In the genomic region with DNA sequence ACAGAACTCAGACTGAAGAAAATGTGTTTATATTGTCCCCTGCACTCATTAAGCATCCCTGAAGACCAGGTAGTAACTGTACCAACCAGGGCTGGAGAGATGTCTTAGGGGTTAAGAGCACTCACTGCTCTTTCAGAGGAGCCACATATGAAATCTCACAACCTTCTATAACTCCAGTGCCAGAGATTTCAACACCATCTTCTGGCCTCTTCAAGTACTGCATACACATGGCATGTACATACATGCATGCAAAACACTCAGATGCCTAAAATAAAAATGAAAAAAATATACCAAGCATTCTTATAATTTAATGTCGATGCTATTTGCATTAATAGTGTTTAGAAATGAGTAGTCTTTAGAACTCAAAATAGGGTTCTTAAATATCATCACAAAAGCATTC, we compare ENCODE assay signal across 29 mouse cellular contexts.
A peak's percentile ranks its signal among the peaks of the same experiment; 100 is the strongest.
DNase-seq lines count a peak whose midpoint lies in the region; ATAC-seq and TF ChIP-seq lines count a peak whose summit lies in the region.
"Had no signal": no experiment of that assay in that cellular context is flagged by ENCODE, and none has a peak within 500 bp of the region (broad histone marks: within the 10 kb centered on the region; RNA-seq: fewer than 3 reads in every experiment).

No protein-coding gene starts in this region.

- dilution Hi-C loops in CH12.LX (cut with MboI; ENCODE audit: extremely low pct_ligation_motif_present, extremely low pct_unique_long_range_greater_than_20kb, low sequenced_read_pairs): no loop called here

- no peaks in the 10 kb centered on the region for H3K79me2 ChIP-seq in CH12.LX (replicated peaks; ENCODE audit: control insufficient read depth, extremely low read depth, insufficient read depth, poor library complexity, severe bottlenecking)

- H3K4me1 ChIP-seq in midbrain, postnatal 0 days (ENCODE audit: insufficient read depth, low read length): no peaks in the 10 kb centered on the region
- peaks cover 5% of the 10 kb centered on the region; the same call in 1 of the 2 replicates for H3K4me1 ChIP-seq in midbrain, embryonic 10.5 days
- no peaks in the 10 kb centered on the region for H3K4me1 ChIP-seq in CH12.LX (ENCODE audit: control insufficient read depth in 1 of 2, insufficient read depth in 2 of 2)
- H3K4me1 ChIP-seq: embryonic facial prominence, embryonic 13.5 days; heart, embryonic 12.5 days; heart, embryonic 15.5 days; hindbrain, embryonic 10.5 days had no signal

- in situ Hi-C loops in CH12.LX (cut with MboI; ENCODE audit: low pct_ligation_motif_present, low pct_unique_long_range_greater_than_20kb, low sequenced_read_pairs): no loop called here

- no peak overlapping the region for H3K4me2 ChIP-seq in midbrain, postnatal 0 days (ENCODE audit: low read depth, low read length, poor library complexity, severe bottlenecking)
- no peak overlapping the region for H3K4me2 ChIP-seq in CH12.LX (ENCODE audit: insufficient read depth, low read depth, poor library complexity, severe bottlenecking)
- H3K4me2 ChIP-seq: embryonic facial prominence, embryonic 13.5 days; forebrain, embryonic 12.5 days; forebrain, embryonic 15.5 days; heart, embryonic 12.5 days; heart, embryonic 15.5 days; hindbrain, embryonic 14.5 days had no signal

- DNase-seq in cerebellum, postnatal 10 days: peak; percentile 17 to 22
- no peak for DNase-seq in cerebellum, adult 8-10 months
- no peak for DNase-seq in layer of hippocampus, adult 2 months (ENCODE audit: low spot score in 2 of 2)
- no peak for DNase-seq in layer of hippocampus, postnatal 14 days (ENCODE audit: low spot score in 2 of 2)
- no peak for DNase-seq in midbrain, postnatal 0 days (ENCODE audit: low spot score)
- no peak for DNase-seq in midbrain, embryonic 10.5 days (ENCODE audit: low spot score)
- DNase-seq in CH12.LX (ENCODE audit: extremely low read depth): peak; percentile 34
- no peak for DNase-seq in left cerebral cortex, adult 11 months (ENCODE audit: low spot score)
- DNase-seq: adrenal gland, postnatal 10 days; adrenal gland, postnatal 36 days; cerebellum, adult 18-20 months; cerebellum, adult 9-11 months; cerebellum, postnatal 36 days; embryo, embryonic 11 days; gastrocnemius, postnatal 25 days; heart, adult 18-20 months; heart, postnatal 10 days; heart, postnatal 36 days had no signal

- 92% methylated on average over 1 of the region's 1 CpGs for WGBS in midbrain, postnatal 0 days
- 79% methylated on average over 1 of the region's 1 CpGs for WGBS in midbrain, embryonic 10.5 days

- no peak for TF ChIP-seq EP300 in CH12.LX (IDR thresholded peaks at IDR 0.05; ENCODE audit: low read length)

- no peak overlapping the region for H3K9ac ChIP-seq in midbrain, postnatal 0 days (replicated peaks; ENCODE audit: low read length, poor library complexity, severe bottlenecking)
- no peak overlapping the region for H3K9ac ChIP-seq in CH12.LX (ENCODE audit: insufficient read depth, low read depth)
- H3K9ac ChIP-seq: embryonic facial prominence, embryonic 13.5 days; forebrain, embryonic 12.5 days; forebrain, embryonic 15.5 days; heart, embryonic 12.5 days; heart, embryonic 15.5 days; hindbrain, embryonic 14.5 days had no signal

- H3K27me3 ChIP-seq in midbrain, postnatal 0 days (ENCODE audit: insufficient read depth, low read length): no peaks in the 10 kb centered on the region
- no peaks in the 10 kb centered on the region for H3K27me3 ChIP-seq in midbrain, embryonic 10.5 days (ENCODE audit: low read depth, poor library complexity, severe bottlenecking)
- no peaks in the 10 kb centered on the region for H3K27me3 ChIP-seq in CH12.LX (replicated peaks)
- H3K27me3 ChIP-seq: embryonic facial prominence, embryonic 13.5 days; forebrain, embryonic 12.5 days; forebrain, embryonic 15.5 days; heart, embryonic 12.5 days; heart, embryonic 15.5 days had no signal

- TF ChIP-seq POLR2A in CH12.LX (IDR thresholded peaks at IDR 0.05; ENCODE audit: low read depth, low read length): no peak

- H3K9me3 ChIP-seq in midbrain, postnatal 0 days (ENCODE audit: low read length): no peaks in the 10 kb centered on the region
- no peaks in the 10 kb centered on the region for H3K9me3 ChIP-seq in midbrain, embryonic 10.5 days (replicated peaks)
- no peaks in the 10 kb centered on the region for H3K9me3 ChIP-seq in CH12.LX (replicated peaks; ENCODE audit: low read length)
- H3K9me3 ChIP-seq: embryonic facial prominence, embryonic 10.5 days; embryonic facial prominence, embryonic 13.5 days; forebrain, embryonic 12.5 days; forebrain, embryonic 15.5 days; heart, embryonic 12.5 days; heart, embryonic 15.5 days; hindbrain, embryonic 10.5 days had no signal

- peak; percentile 57 for TF ChIP-seq CTCF in layer of hippocampus, adult 2 months (conservative IDR thresholded peaks at IDR 0.05)
- TF ChIP-seq CTCF in midbrain, postnatal 0 days (IDR thresholded peaks at IDR 0.05): peak; percentile 33; the same call in 1 of the 2 replicates
- peak; percentile 10 to 55; a peak in 2 of 4 replicates for TF ChIP-seq CTCF in CH12.LX (conservative IDR thresholded peaks at IDR 0.05 in 1 of 2, IDR thresholded peaks at IDR 0.05 in 1 of 2; ENCODE audit: low read depth in 2 of 2, low read length in 2 of 2)

- H3K4me3 ChIP-seq in layer of hippocampus, adult 2 months: no peak overlapping the region
- no peak overlapping the region for H3K4me3 ChIP-seq in midbrain, postnatal 0 days (ENCODE audit: low read depth, low read length)
- H3K4me3 ChIP-seq in midbrain, embryonic 10.5 days: no peak overlapping the region
- no peak overlapping the region for H3K4me3 ChIP-seq in CH12.LX (replicated peaks in 1 of 3; ENCODE audit: low read depth in 2 of 3, low read length in 2 of 3, poor library complexity in 1 of 3)
- H3K4me3 ChIP-seq: embryonic facial prominence, embryonic 10.5 days; embryonic facial prominence, embryonic 13.5 days; erythroblast, embryonic 14.5 days; forebrain, embryonic 12.5 days; forebrain, embryonic 15.5 days; heart, embryonic 12.5 days; heart, embryonic 15.5 days; hindbrain, embryonic 10.5 days had no signal

- no peak for ATAC-seq in midbrain, postnatal 0 days (ENCODE audit: low FRiP score)
- ATAC-seq: forebrain, embryonic 15.5 days; Patski had no signal

- no peaks in the 10 kb centered on the region for H3K36me3 ChIP-seq in midbrain, postnatal 0 days (ENCODE audit: insufficient read depth, low read length)
- H3K36me3 ChIP-seq in midbrain, embryonic 10.5 days: no peaks in the 10 kb centered on the region
- no peaks in the 10 kb centered on the region for H3K36me3 ChIP-seq in CH12.LX (replicated peaks in 1 of 2; ENCODE audit: control insufficient read depth in 1 of 2, insufficient read depth in 1 of 2, low read length in 1 of 2)
- H3K36me3 ChIP-seq: embryonic facial prominence, embryonic 10.5 days; embryonic facial prominence, embryonic 13.5 days; forebrain, embryonic 12.5 days; forebrain, embryonic 15.5 days; G1E; heart, embryonic 12.5 days; heart, embryonic 15.5 days; hindbrain, embryonic 10.5 days had no signal

- TF ChIP-seq RAD21 in CH12.LX (IDR thresholded peaks at IDR 0.05; ENCODE audit: low read depth, low read length): peak; percentile 60

- H3K27ac ChIP-seq in layer of hippocampus, adult 2 months: no peak overlapping the region
- no peak overlapping the region for H3K27ac ChIP-seq in midbrain, postnatal 0 days (ENCODE audit: low read depth, low read length)
- H3K27ac ChIP-seq in midbrain, embryonic 10.5 days (replicated peaks): no peak overlapping the region
- no peak overlapping the region for H3K27ac ChIP-seq in CH12.LX (ENCODE audit: insufficient read depth, low read depth)
- H3K27ac ChIP-seq: embryonic facial prominence, embryonic 10.5 days; embryonic facial prominence, embryonic 13.5 days; forebrain, embryonic 12.5 days; forebrain, embryonic 15.5 days; heart, embryonic 15.5 days; hindbrain, embryonic 10.5 days; hindbrain, embryonic 14.5 days had no signal

TF ChIP-seq in CH12.LX, 34 proteins besides CTCF, POLR2A, EP300 and RAD21:
- TF ChIP-seq SMC3 (IDR thresholded peaks at IDR 0.05; ENCODE audit: low read depth, low read length): peak; percentile 66
- no peak for TF ChIP-seq ZMIZ1 (IDR thresholded peaks at IDR 0.05; ENCODE audit: low read depth, low read length)
- no peak for TF ChIP-seq SIN3A (IDR thresholded peaks at IDR 0.05; ENCODE audit: low read length)

Comparison
In these comparisons a context has a peak if more than half of its experiments do, and no peak if none do; other contexts are left out.
1. DNase-seq: peak in cerebellum, postnatal 10 days (2 of 2) and CH12.LX (single experiment); none in cerebellum, adult 8-10 months (single experiment), layer of hippocampus, adult 2 months (0 of 2), layer of hippocampus, postnatal 14 days (0 of 2), midbrain, postnatal 0 days (single experiment), midbrain, embryonic 10.5 days (single experiment) and left cerebral cortex, adult 11 months (single experiment).
2. Peak in every context shown above with its lines, with median percentiles within 50 percentile points of each other: CTCF ChIP-seq.